Mouse (Mus musculus) CH12.LX (cell line): ENCODE data around the gene Srrm3. TPM values are rescaled to one million over a fixed set of nuclear protein-coding genes. Genes with fewer than 3 reads are reported as not detected.

Experiments used
- DNase-seq: peaks from one replicate; pipeline ENCODE4 v3.0.0-alpha.2; 2013; ENCODE audit errors: extremely low read depth
- H3K27ac ChIP-seq: 2 replicates; pipeline ENCODE4 v1.5.1; 2012; ENCODE audit warnings: low read depth, mild to moderate bottlenecking, control low read depth, moderate library complexity; ENCODE audit not compliant: insufficient read depth
- H3K27me3 ChIP-seq: replicated peaks from 2 replicates; pipeline ENCODE3; 2012; ENCODE audit warnings: inconsistent platforms
- H3K36me3 ChIP-seq, 2 experiments: replicated peaks in 1 of 2; 2 replicates each; pipeline versions ENCODE3 to v1.6.1; 2012; ENCODE audit warnings: inconsistent platforms in 1 of 2, low read length in 1 of 2, mild to moderate bottlenecking in 1 of 2, mixed read lengths in 1 of 2, moderate library complexity in 1 of 2; ENCODE audit not compliant: control insufficient read depth in 1 of 2, insufficient read depth in 1 of 2
- H3K4me1 ChIP-seq, 2 experiments: 2 replicates each; pipeline ENCODE4 v1.6.1; 2012; ENCODE audit warnings: inconsistent platforms in 1 of 2, moderate library complexity in 1 of 2; ENCODE audit not compliant: insufficient read depth in 2 of 2, control insufficient read depth in 1 of 2
- H3K4me2 ChIP-seq: 2 replicates; pipeline ENCODE4 v1.6.1; 2012; ENCODE audit warnings: low read depth, mild to moderate bottlenecking, control low read depth; ENCODE audit not compliant: poor library complexity, insufficient read depth, severe bottlenecking
- H3K4me3 ChIP-seq, 3 experiments: fragments of 150-350 bp in 1 of 3; sonication (generic) in 1 of 3; replicated peaks in 1 of 3; 2 replicates each; pipeline versions ENCODE3 to v1.5.1; 2011 to 2012; ENCODE audit warnings: low read depth in 2 of 3, low read length in 2 of 3, mild to moderate bottlenecking in 2 of 3, moderate library complexity in 2 of 3, control low read depth in 1 of 3, improper control_type of control experiment in 1 of 3, inconsistent platforms in 1 of 3, mixed read lengths in 1 of 3; ENCODE audit not compliant: poor library complexity in 1 of 3
- H3K79me2 ChIP-seq: replicated peaks from 2 replicates; pipeline ENCODE4 v1.6.1; 2012; ENCODE audit warnings: mild to moderate bottlenecking, moderate library complexity; ENCODE audit not compliant: control insufficient read depth, poor library complexity, insufficient read depth, severe bottlenecking; ENCODE audit errors: extremely low read depth
- H3K9ac ChIP-seq: 2 replicates; pipeline ENCODE4 v1.6.1; 2012; ENCODE audit warnings: low read depth, mild to moderate bottlenecking, control low read depth, moderate library complexity; ENCODE audit not compliant: insufficient read depth
- H3K9me3 ChIP-seq: replicated peaks from 2 replicates; pipeline ENCODE3; 2012; ENCODE audit warnings: low read length, inconsistent platforms, mixed read lengths
- BHLHE40 ChIP-seq: IDR thresholded peaks from 2 replicates; pipeline ENCODE4 v1.6.1; 2011; ENCODE audit warnings: mild to moderate bottlenecking, low read depth, low read length, improper control_type of control experiment
- CTCF ChIP-seq, 2 experiments: IDR thresholded peaks in 1 of 2; conservative IDR thresholded peaks in 1 of 2; 2 replicates each; pipeline ENCODE4 v1.5.1; 2011 to 2012; ENCODE audit warnings: low read depth in 2 of 2, low read length in 2 of 2, improper control_type of control experiment in 1 of 2, inconsistent platforms in 1 of 2, mild to moderate bottlenecking in 1 of 2, moderate library complexity in 1 of 2
- ELF1 ChIP-seq: IDR thresholded peaks from 2 replicates; pipeline ENCODE4 v1.6.1; 2014; ENCODE audit warnings: low read depth, mild to moderate bottlenecking, inconsistent platforms, low read length, improper control_type of control experiment
- EP300 ChIP-seq: IDR thresholded peaks from 2 replicates; pipeline ENCODE4 v1.6.1; 2011; ENCODE audit warnings: low read length, improper control_type of control experiment
- ETS1 ChIP-seq: conservative IDR thresholded peaks from 2 replicates; pipeline ENCODE4 v1.6.1; 2012; ENCODE audit warnings: low read depth, mild to moderate bottlenecking, inconsistent platforms, low read length, improper control_type of control experiment, moderate library complexity
- HCFC1 ChIP-seq: IDR thresholded peaks from 2 replicates; pipeline ENCODE4 v1.6.1; 2012; ENCODE audit warnings: low read depth, mild to moderate bottlenecking, inconsistent platforms, low read length, improper control_type of control experiment
- IRF4 ChIP-seq: IDR thresholded peaks from 2 replicates; pipeline ENCODE4 v1.6.1; 2014; ENCODE audit warnings: low read depth, mild to moderate bottlenecking, inconsistent platforms, low read length, improper control_type of control experiment
- JUN ChIP-seq: IDR thresholded peaks from 2 replicates; pipeline ENCODE4 v1.6.1; 2011; ENCODE audit warnings: low read depth, mild to moderate bottlenecking, low read length, improper control_type of control experiment, moderate library complexity; ENCODE audit not compliant: insufficient read depth
- JUND ChIP-seq: conservative IDR thresholded peaks from 2 replicates; pipeline ENCODE4 v1.6.1; 2011; ENCODE audit warnings: low read depth, low read length, improper control_type of control experiment
- KAT2A ChIP-seq: IDR thresholded peaks from 2 replicates; pipeline ENCODE4 v1.6.1; 2012; ENCODE audit warnings: low read length, improper control_type of control experiment, inconsistent platforms; ENCODE audit not compliant: insufficient replicate concordance
- MAFK ChIP-seq: IDR thresholded peaks from 2 replicates; pipeline ENCODE4 v1.6.1; 2011; ENCODE audit warnings: low read length, improper control_type of control experiment; ENCODE audit not compliant: insufficient replicate concordance
- MAX ChIP-seq: IDR thresholded peaks from 2 replicates; pipeline ENCODE4 v1.6.1; 2011; ENCODE audit warnings: low read length, improper control_type of control experiment
- MAZ ChIP-seq: IDR thresholded peaks from 2 replicates; pipeline ENCODE4 v1.6.1; 2012; ENCODE audit warnings: low read depth, mild to moderate bottlenecking, inconsistent platforms, low read length, improper control_type of control experiment, moderate library complexity
- MEF2A ChIP-seq: IDR thresholded peaks from 2 replicates; pipeline ENCODE4 v1.6.1; 2014; ENCODE audit warnings: low read depth, mild to moderate bottlenecking, inconsistent platforms, low read length, improper control_type of control experiment, borderline replicate concordance
- MYC ChIP-seq: IDR thresholded peaks from 2 replicates; pipeline ENCODE4 v1.6.1; 2011; ENCODE audit warnings: low read depth, mild to moderate bottlenecking, improper control_type of control experiment, low read length
- NELFE ChIP-seq: IDR thresholded peaks from 2 replicates; pipeline ENCODE4 v1.6.1; 2011; ENCODE audit warnings: low read depth, low read length, improper control_type of control experiment
- NRF1 ChIP-seq: IDR thresholded peaks from 2 replicates; pipeline ENCODE4 v1.6.1; 2014; ENCODE audit warnings: low read depth, mild to moderate bottlenecking, inconsistent platforms, low read length, improper control_type of control experiment, moderate library complexity
- PAX5 ChIP-seq: IDR thresholded peaks from 2 replicates; pipeline ENCODE4 v1.6.1; 2012; ENCODE audit warnings: low read length, inconsistent platforms, mixed read lengths
- POLR2AphosphoS2 ChIP-seq: IDR thresholded peaks from 2 replicates; pipeline ENCODE4 v1.6.1; 2011; ENCODE audit warnings: low read depth, low read length, improper control_type of control experiment
- RAD21 ChIP-seq: IDR thresholded peaks from 2 replicates; pipeline ENCODE4 v1.6.1; 2011; ENCODE audit warnings: low read depth, mild to moderate bottlenecking, low read length, improper control_type of control experiment, moderate library complexity
- RCOR1 ChIP-seq: conservative IDR thresholded peaks from 2 replicates; pipeline ENCODE4 v1.6.1; 2012; ENCODE audit warnings: low read depth, mild to moderate bottlenecking, inconsistent platforms, low read length, improper control_type of control experiment
- SMC3 ChIP-seq: IDR thresholded peaks from 2 replicates; pipeline ENCODE4 v1.6.1; 2011; ENCODE audit warnings: low read depth, low read length, improper control_type of control experiment
- TCF12 ChIP-seq: IDR thresholded peaks from 2 replicates; pipeline ENCODE4 v1.6.1; 2014; ENCODE audit warnings: low read depth, mild to moderate bottlenecking, inconsistent platforms, low read length, improper control_type of control experiment
- USF2 ChIP-seq: conservative IDR thresholded peaks from 2 replicates; pipeline ENCODE4 v1.6.1; 2011; ENCODE audit warnings: low read depth, low read length, improper control_type of control experiment
- ZC3H11A ChIP-seq: IDR thresholded peaks from 2 replicates; pipeline ENCODE4 v1.6.1; 2012; ENCODE audit warnings: low read depth, mild to moderate bottlenecking, inconsistent platforms, low read length, improper control_type of control experiment
- ZMIZ1 ChIP-seq: IDR thresholded peaks from 2 replicates; pipeline ENCODE4 v1.6.1; 2012; ENCODE audit warnings: low read depth, mild to moderate bottlenecking, inconsistent platforms, low read length, improper control_type of control experiment
- dilution Hi-C: fragments of 300-500 bp; cut with MboI; formaldehyde crosslinking; loops from 2 replicates; pipeline ENCODE4 v1.14.3; 2020; ENCODE audit warnings: low sequenced_read_pairs; ENCODE audit not compliant: extremely low pct_unique_long_range_greater_than_20kb, extremely low pct_ligation_motif_present
- in situ Hi-C: fragments of 300-500 bp; cut with MboI; formaldehyde crosslinking; loops from 3 replicates; pipeline ENCODE4 v1.14.3; 2019; ENCODE audit warnings: low sequenced_read_pairs, low pct_ligation_motif_present, low pct_unique_long_range_greater_than_20kb, mixed read lengths
- polyA plus RNA-seq: library from polyadenylated mRNA; unstranded; fragments of >175 nt; gene quantifications from 2 replicates; pipeline ENCODE4 v1.2.1, GENCODE M21; 2012; ENCODE audit warnings: low read depth; ENCODE audit not compliant: insufficient read length
- total RNA-seq, 2 experiments: library from RNA; depleted of rRNA; stranded (reverse); fragments of 300-350 nt in 1 of 2; fragments of >200 nt in 1 of 2; gene quantifications; 2 replicates each; pipeline ENCODE4 v1.2.3; 2012 to 2014

Srrm3 gene
- total and polyA plus RNA-seq, 3 experiments, result not detected

GRCm38 (mm10) chr5:135800927-135801326 is 5.8 kb upstream of the Srrm3 start:
- no peak overlapping the region for H3K4me3 ChIP-seq
- no peaks in the 10 kb centered on the region for H3K79me2 ChIP-seq
- in situ Hi-C loops, result no loop called here
- no peaks in the 10 kb centered on the region for H3K36me3 ChIP-seq
- no peak overlapping the region for H3K4me2 ChIP-seq
- dilution Hi-C loops, result no loop called here
- peaks cover 12% of the 10 kb centered on the region for H3K9me3 ChIP-seq
- peaks cover 10 to 18% of the 10 kb centered on the region in 2 experiments for H3K4me1 ChIP-seq
- H3K9ac ChIP-seq, result no peak overlapping the region
- H3K27ac ChIP-seq, result no peak overlapping the region
- no peak for DNase-seq
- no peak for TF ChIP-seq NELFE
- TF ChIP-seq HCFC1, result no peak
- no peak for TF ChIP-seq BHLHE40
- TF ChIP-seq POLR2AphosphoS2, result no peak
- no peak for TF ChIP-seq SMC3
- no peak for TF ChIP-seq ZC3H11A
- no peak for TF ChIP-seq MYC
- no peak for TF ChIP-seq EP300
- TF ChIP-seq JUND, result no peak
- no peak for TF ChIP-seq MAFK
- TF ChIP-seq RAD21, result no peak
- TF ChIP-seq RCOR1, result no peak
- no peak for TF ChIP-seq MEF2A
- no peak for TF ChIP-seq ELF1
- TF ChIP-seq MAZ, result no peak
- no peak for TF ChIP-seq PAX5
- no peak for TF ChIP-seq TCF12
- no peak for TF ChIP-seq USF2
- TF ChIP-seq NRF1, result no peak
- no peak for TF ChIP-seq ZMIZ1
- peaks cover 65% of the 10 kb centered on the region for H3K27me3 ChIP-seq

GRCm38 (mm10) chr5:135802641-135803040 is 4.0 kb upstream of the Srrm3 start:
- in situ Hi-C loops, result no loop called here
- H3K27me3 ChIP-seq, result peaks cover 69% of the 10 kb centered on the region
- H3K36me3 ChIP-seq, result no peaks in the 10 kb centered on the region
- H3K9me3 ChIP-seq, result peaks cover 12% of the 10 kb centered on the region
- H3K27ac ChIP-seq, result no peak overlapping the region
- no peak overlapping the region for H3K4me2 ChIP-seq
- no peak overlapping the region for H3K9ac ChIP-seq
- dilution Hi-C loops, result no loop called here
- H3K79me2 ChIP-seq, result no peaks in the 10 kb centered on the region
- no peak for DNase-seq
- H3K4me3 ChIP-seq, result no peak overlapping the region
- peaks cover 10 to 18% of the 10 kb centered on the region in 2 experiments for H3K4me1 ChIP-seq
- TF ChIP-seq MAX (no peak), ELF1 (no peak), ZMIZ1 (no peak), ZC3H11A (no peak), PAX5 (no peak), JUN (no peak), KAT2A (no peak), MYC (no peak), JUND (no peak), MEF2A (no peak), MAFK (no peak), MAZ (no peak), NRF1 (no peak), ETS1 (no peak), IRF4 (no peak), RCOR1 (no peak), CTCF (conservative IDR thresholded peaks at IDR 0.05 in 1 of 2, IDR thresholded peaks at IDR 0.05 in 1 of 2; ENCODE audit: low read depth in 2 of 2, low read length in 2 of 2) (no peak)
